Mouse (Mus musculus): Measurements from ENCODE around the gene Ormdl1.
"Not testable (repeated sequence)": the region's sequence is repeated elsewhere in the genome, so short reads cannot be mapped to it uniquely, and the experiment has no call there.

Gene Ormdl1

GRCm38 (mm10) chr1:53296581-53297383 is at the start of gene Ormdl1, which contains the start of the genes Pms1 and Gm28778:
Ormdl1 (plus strand) TSS chr1:53297095.
Pms1 (minus strand) TSS chr1:53297018.
Gm28778 (plus strand) TSS chr1:53297111.
- in situ Hi-C loops (cut with MboI; ENCODE audit: unreplicated experiment in 2 of 2) = loop anchor here (10.0 to 25.0 kb wide), 4 partner anchors 608 to 1182 kb away; partner anchors contain the start of gene Stat1 (in 1 of the 2)

- in situ Hi-C loops (cut with MboI; ENCODE audit: unreplicated experiment in 2 of 2) = loop anchor here in 1 of 2 experiments (25.0 kb wide), 1 partner anchor 203 kb away; the partner anchor contains the start of gene Mstn
These were observed 31.8 kb upstream of the Ormdl1 start for GRCm38 (mm10) chr1:53264958-53265612.

- in situ Hi-C loops (cut with MboI; ENCODE audit: unreplicated experiment in 2 of 2) = loop anchor here (5.0 to 25.0 kb wide), 2 partner anchors 208 to 218 kb away; partner anchors contain the start of gene Mstn (in 1 of the 2)
These were observed 27.0 kb upstream of the Ormdl1 start for GRCm38 (mm10) chr1:53269901-53270300.

GRCm38 (mm10) chr1:53272646-53273045 is 24.2 kb upstream of the Ormdl1 start:
- in situ Hi-C loops (cut with MboI; ENCODE audit: unreplicated experiment in 2 of 2) = loop anchor here (5.0 to 25.0 kb wide), 2 partner anchors 210 to 220 kb away; partner anchors contain the start of gene Mstn (in 1 of the 2)

GRCm38 (mm10) chr1:53291197-53291596 is 5.7 kb upstream of the Ormdl1 start:
- in situ Hi-C loops (cut with MboI; ENCODE audit: unreplicated experiment in 2 of 2) = loop anchor here (10.0 to 25.0 kb wide), 4 partner anchors 614 to 1176 kb away; partner anchors contain the start of gene Stat1 (in 1 of the 2)

GRCm38 (mm10) chr1:53300506-53300905 is 3.6 kb downstream of the Ormdl1 start:
- in situ Hi-C loops (cut with MboI; ENCODE audit: unreplicated experiment in 2 of 2) = no loop called here

GRCm38 (mm10) chr1:53312989-53313967 is 16.4 kb downstream of the Ormdl1 start, which contains the start of gene Osgepl1:
Osgepl1 (plus strand) TSS chr1:53313624.
- in situ Hi-C loops (cut with MboI; ENCODE audit: unreplicated experiment in 2 of 2) = no loop called here

GRCm38 (mm10) chr1:53321662-53322344 is 24.9 kb downstream of the Ormdl1 start:
- in situ Hi-C loops (cut with MboI; ENCODE audit: unreplicated experiment in 2 of 2) = no loop called here

- in situ Hi-C loops (cut with MboI; ENCODE audit: unreplicated experiment in 2 of 2) = no loop called here
These were observed 26.4 kb downstream of the Ormdl1 start for GRCm38 (mm10) chr1:53323254-53323653.

GRCm38 (mm10) chr1:53324277-53324676 is 27.4 kb downstream of the Ormdl1 start:
- in situ Hi-C loops (cut with MboI; ENCODE audit: unreplicated experiment in 2 of 2) = no loop called here

GRCm38 (mm10) chr1:53324827-53325494 is 28.1 kb downstream of the Ormdl1 start:
- in situ Hi-C loops (cut with MboI; ENCODE audit: unreplicated experiment in 2 of 2) = no loop called here

GRCm38 (mm10) chr1:53333527-53333926 is 36.6 kb downstream of the Ormdl1 start:
- in situ Hi-C loops (cut with MboI; ENCODE audit: unreplicated experiment in 2 of 2) = not testable (repeated sequence)

- in situ Hi-C loops (cut with MboI; ENCODE audit: unreplicated experiment in 2 of 2) = no loop called here
These were observed 38.6 kb downstream of the Ormdl1 start for GRCm38 (mm10) chr1:53335465-53335864.

GRCm38 (mm10) chr1:53337403-53337802 is 40.5 kb downstream of the Ormdl1 start:
- in situ Hi-C loops (cut with MboI; ENCODE audit: unreplicated experiment in 2 of 2) = not testable (repeated sequence)

- in situ Hi-C loops (cut with MboI; ENCODE audit: unreplicated experiment in 2 of 2) = no loop called here
These were observed 44.2 kb downstream of the Ormdl1 start for GRCm38 (mm10) chr1:53341071-53341470.

GRCm38 (mm10) chr1:53352327-53353261 is 55.7 kb downstream of the Ormdl1 start, which contains the start of the genes Asdurf, Gm28551 and Asnsd1:
Asdurf (minus strand) TSS chr1:53352619.
Gm28551 (minus strand) TSS chr1:53352667.
Asnsd1 (minus strand) TSS chr1:53352752.
- in situ Hi-C loops (cut with MboI; ENCODE audit: unreplicated experiment in 2 of 2) = loop anchor here (5.0 to 25.0 kb wide), 6 partner anchors 35 to 708 kb away; partner anchors contain the start of gene Dnah7a (in 1 of the 2)

GRCm38 (mm10) chr1:53358988-53359387 is 62.1 kb downstream of the Ormdl1 start:
- in situ Hi-C loops (cut with MboI; ENCODE audit: unreplicated experiment in 2 of 2) = loop anchor here (10.0 to 25.0 kb wide), 3 partner anchors 346 to 714 kb away; partner anchors contain the start of gene Dnah7a (in 1 of the 2)
